Mouse (Mus musculus) neural tube, postnatal 0 days (tissue): Measurements from ENCODE around the gene Cyp2c69. TPM values are rescaled to one million over a fixed set of nuclear protein-coding genes. Genes with fewer than 3 reads are reported as not detected.

ENCODE experiments used
- polyA plus RNA-seq: library from polyadenylated mRNA; unstranded; fragments of >200 nt; fragmentation: Nextera tagmentation; extraction: Ambion mirVana; gene quantifications from 2 replicates; pipeline ENCODE4 v1.2.1, GENCODE M21; 2015

Cyp2c69 gene
- polyA plus RNA-seq = not detected in 2 replicates

GRCm38 (mm10) chr19:39886699-39887098 lies at the start of gene Cyp2c69:
Gene Cyp2c69 (minus strand): TSS chr19:39886799.

GRCm38 (mm10) chr19:39812714-39813113 lies 73.9 kb downstream of the Cyp2c69 start, which contains the start of gene Cyp2c40:
Gene Cyp2c40 (minus strand): TSS chr19:39812814.

Other genes starting within 250 kb of the Cyp2c69 start
- not detected in 2 replicates for gene Cyp2c67, start 237.7 kb downstream of the Cyp2c69 start, polyA plus RNA-seq
- 0.12 TPM in 1 of 2 replicates, not detected in the other for gene Cyp2c68, start 145.7 kb downstream of the Cyp2c69 start, polyA plus RNA-seq
- not detected in 2 replicates for gene Cyp2c40, start 74.0 kb downstream of the Cyp2c69 start, polyA plus RNA-seq
- gene Cyp2c37, start 105.6 kb upstream of the Cyp2c69 start, polyA plus RNA-seq = not detected in 2 replicates
- not detected in 2 replicates for gene Cyp2c54, start 187.0 kb upstream of the Cyp2c69 start, polyA plus RNA-seq
- gene Cyp2c50, start 202.9 kb upstream of the Cyp2c69 start, polyA plus RNA-seq = not detected in 2 replicates